Mouse (Mus musculus) cerebellum, adult 2 months (tissue): ENCODE data around the gene Dzip1. TPM values are rescaled to one million over a fixed set of nuclear protein-coding genes. Genes with fewer than 3 reads are reported as not detected.

Experiments
- DNase-seq, 2 experiments: peaks; one replicate each; pipeline ENCODE4 v3.0.0; 2021
- H3K27ac ChIP-seq: fragments of 200-500 bp; 2 replicates; pipeline ENCODE4 v1.5.1; 2012; ENCODE audit warnings: low read length, control low read depth, inconsistent platforms; ENCODE audit not compliant: insufficient read depth
- H3K27me3 ChIP-seq: fragments of 200-500 bp; 2 replicates; pipeline ENCODE4 v1.6.1; 2012; ENCODE audit warnings: inconsistent platforms, mild to moderate bottlenecking, low read length, moderate library complexity; ENCODE audit not compliant: control insufficient read depth, insufficient read depth
- H3K4me1 ChIP-seq: fragments of 200-500 bp; 2 replicates; pipeline ENCODE4 v1.6.1; 2011; ENCODE audit warnings: low read length; ENCODE audit not compliant: control insufficient read depth, insufficient read depth
- H3K4me3 ChIP-seq: fragments of 200-500 bp; replicated peaks from 2 replicates; pipeline ENCODE3; 2011; ENCODE audit warnings: mild to moderate bottlenecking, low read depth, low read length, control low read depth; ENCODE audit not compliant: insufficient read depth
- CTCF ChIP-seq: fragments of 200-500 bp; IDR thresholded peaks from 2 replicates; pipeline ENCODE4 v1.5.1; 2011; ENCODE audit warnings: low read depth, mild to moderate bottlenecking, control low read depth, low read length, moderate library complexity, borderline replicate concordance; ENCODE audit not compliant: insufficient read depth
- POLR2A ChIP-seq: fragments of 200-500 bp; IDR thresholded peaks from 2 replicates; pipeline ENCODE4 v1.6.1; 2011; ENCODE audit warnings: low read length, control low read depth, borderline replicate concordance; ENCODE audit not compliant: insufficient read depth
- WGBS: fragments of 180-500 bp; shearing (Covaris S2); methylation state at CpG from one replicate; pipeline ENCODE4 v1.1.7; 2018; 5-methylcytosine and 5-hydroxymethylcytosine counted together
- polyA plus RNA-seq: library from polyadenylated mRNA; depleted of rRNA; stranded (reverse); fragments of >200 nt; gene quantifications from 2 replicates; pipeline ENCODE4 v1.2.3, GENCODE M21; 2012

Dzip1 gene
- polyA plus RNA-seq, 1 experiment = 75.3 TPM

DNA sequence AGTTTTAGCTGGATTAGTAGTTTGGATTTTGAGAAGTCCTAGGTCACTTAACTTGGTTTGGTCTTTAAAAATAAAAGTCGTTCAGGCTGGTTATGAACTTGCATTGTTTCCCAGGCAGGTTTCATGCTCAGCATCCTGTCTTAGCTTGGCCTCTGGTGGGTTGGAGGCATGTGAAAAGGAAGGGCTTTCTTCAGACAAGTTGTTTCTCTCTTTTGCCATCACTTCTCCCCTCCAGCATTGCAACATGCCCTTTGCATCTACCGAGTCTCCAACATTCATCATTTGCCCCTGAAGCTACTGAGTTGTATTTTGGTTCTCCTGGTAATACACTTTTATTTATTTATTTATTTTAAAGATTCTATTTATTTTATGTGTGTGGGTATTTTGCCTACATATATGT, 19.4 kb upstream of the Dzip1 start:
- 84% methylated on average over 2 of the region's 2 CpGs for WGBS
- H3K4me3 ChIP-seq = no peak overlapping the region
- TF ChIP-seq CTCF (no peak), POLR2A (no peak)
- no peak for DNase-seq
- H3K4me1 ChIP-seq = peaks cover 5% of the 10 kb centered on the region
- no peak overlapping the region for H3K27ac ChIP-seq
- H3K27me3 ChIP-seq = no peaks in the 10 kb centered on the region

DNA sequence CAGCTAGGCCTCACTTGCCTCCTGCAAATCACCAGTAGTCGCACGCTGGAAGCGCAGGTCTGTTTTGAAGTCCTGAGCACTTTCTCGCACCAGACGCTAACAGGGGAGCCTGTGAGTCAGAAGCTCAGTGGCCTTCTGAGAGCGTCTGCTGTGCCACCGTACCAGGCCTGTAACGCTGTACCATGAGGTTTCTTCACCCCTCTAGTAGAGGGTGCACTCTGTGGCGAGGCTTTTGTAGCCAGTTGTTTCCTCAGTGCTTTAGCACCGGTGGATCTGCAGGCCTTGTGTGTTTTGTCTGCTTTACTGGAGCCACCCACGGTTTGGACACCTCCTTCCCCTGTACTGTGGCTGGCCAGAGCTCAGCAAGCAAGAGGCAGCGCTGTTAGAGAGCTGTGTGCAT, 16.8 kb upstream of the Dzip1 start:
- H3K4me1 ChIP-seq = peaks cover 5% of the 10 kb centered on the region
- WGBS = 24% methylated on average over 12 of the region's 12 CpGs
- TF ChIP-seq POLR2A (no peak), CTCF (no peak)
- peak; percentile 20 to 33 for DNase-seq
- H3K27me3 ChIP-seq = no peaks in the 10 kb centered on the region
- H3K4me3 ChIP-seq = peak overlapping the region; percentile 20
- peak overlapping the region; percentile 57 for H3K27ac ChIP-seq

DNA sequence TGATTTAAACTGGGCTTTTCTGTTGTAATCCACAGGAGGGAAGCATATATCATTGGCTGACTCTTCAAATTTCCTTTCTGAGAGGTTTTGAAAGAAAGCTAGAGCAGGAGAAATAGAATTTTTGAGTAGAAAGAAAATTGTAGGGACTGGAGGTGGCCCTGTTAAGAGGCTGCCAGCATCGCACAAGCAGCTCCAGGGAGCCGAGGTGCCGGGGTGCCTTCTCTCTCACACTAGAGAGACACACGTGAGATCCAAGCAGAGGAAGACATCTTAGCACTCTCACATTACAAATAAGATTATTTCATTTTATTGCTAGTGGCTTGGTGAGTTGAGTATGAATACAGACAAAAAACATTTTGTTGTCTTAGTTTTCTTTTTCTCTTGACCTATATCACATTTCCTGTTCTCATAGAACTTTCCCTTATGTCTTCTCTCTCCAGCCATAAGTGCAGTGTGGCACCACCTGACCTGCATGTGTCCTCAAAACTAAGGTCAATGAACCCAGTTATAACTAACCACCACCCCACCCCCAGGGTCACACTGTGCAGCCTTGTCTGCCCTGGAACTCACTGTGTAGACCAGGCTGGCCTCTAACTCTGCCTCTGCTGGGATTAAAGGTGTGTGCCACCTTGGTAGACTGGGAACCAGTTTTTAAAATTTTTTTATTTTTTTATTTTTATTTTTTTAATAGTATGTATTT, 15.7 kb upstream of the Dzip1 start:
- WGBS = 69% methylated on average over 4 of the region's 4 CpGs
- Histone ChIP-seq H3K4me1 (peaks cover 9% of the 10 kb centered on the region), H3K27me3 (no peaks in the 10 kb centered on the region), H3K4me3 (no peak overlapping the region), H3K27ac (no peak overlapping the region)
- no peak for DNase-seq
- TF ChIP-seq CTCF = no peak
- TF ChIP-seq POLR2A = no peak

DNA sequence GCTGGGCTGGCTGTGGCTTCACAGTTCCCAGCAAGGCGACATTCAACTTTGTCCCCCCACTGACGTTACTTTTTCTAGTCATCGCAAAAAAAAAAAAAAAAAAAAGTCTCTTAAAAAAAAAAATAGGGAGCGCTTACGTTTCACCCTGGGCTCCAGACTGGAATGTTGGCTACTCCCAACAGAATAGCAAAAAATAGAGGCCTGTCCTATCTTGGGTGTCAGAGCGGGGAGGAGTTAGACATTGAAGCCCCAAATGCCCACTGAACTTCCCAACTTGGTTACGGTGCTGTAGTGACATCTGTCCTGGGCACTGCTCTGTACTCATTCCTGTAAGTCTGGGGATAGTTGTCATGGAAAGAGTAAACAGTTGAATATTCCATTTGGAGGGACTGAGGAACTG, 13.3 kb upstream of the Dzip1 start:
- TF ChIP-seq POLR2A (no peak), CTCF (no peak)
- under 1% methylated on average over 7 of the region's 7 CpGs for WGBS
- Histone ChIP-seq H3K27ac (no peak overlapping the region), H3K4me1 (peaks cover 9% of the 10 kb centered on the region), H3K27me3 (no peaks in the 10 kb centered on the region), H3K4me3 (peak overlapping the region; percentile 76)
- DNase-seq = peak in 1 of 2 experiments; percentile 27

DNA sequence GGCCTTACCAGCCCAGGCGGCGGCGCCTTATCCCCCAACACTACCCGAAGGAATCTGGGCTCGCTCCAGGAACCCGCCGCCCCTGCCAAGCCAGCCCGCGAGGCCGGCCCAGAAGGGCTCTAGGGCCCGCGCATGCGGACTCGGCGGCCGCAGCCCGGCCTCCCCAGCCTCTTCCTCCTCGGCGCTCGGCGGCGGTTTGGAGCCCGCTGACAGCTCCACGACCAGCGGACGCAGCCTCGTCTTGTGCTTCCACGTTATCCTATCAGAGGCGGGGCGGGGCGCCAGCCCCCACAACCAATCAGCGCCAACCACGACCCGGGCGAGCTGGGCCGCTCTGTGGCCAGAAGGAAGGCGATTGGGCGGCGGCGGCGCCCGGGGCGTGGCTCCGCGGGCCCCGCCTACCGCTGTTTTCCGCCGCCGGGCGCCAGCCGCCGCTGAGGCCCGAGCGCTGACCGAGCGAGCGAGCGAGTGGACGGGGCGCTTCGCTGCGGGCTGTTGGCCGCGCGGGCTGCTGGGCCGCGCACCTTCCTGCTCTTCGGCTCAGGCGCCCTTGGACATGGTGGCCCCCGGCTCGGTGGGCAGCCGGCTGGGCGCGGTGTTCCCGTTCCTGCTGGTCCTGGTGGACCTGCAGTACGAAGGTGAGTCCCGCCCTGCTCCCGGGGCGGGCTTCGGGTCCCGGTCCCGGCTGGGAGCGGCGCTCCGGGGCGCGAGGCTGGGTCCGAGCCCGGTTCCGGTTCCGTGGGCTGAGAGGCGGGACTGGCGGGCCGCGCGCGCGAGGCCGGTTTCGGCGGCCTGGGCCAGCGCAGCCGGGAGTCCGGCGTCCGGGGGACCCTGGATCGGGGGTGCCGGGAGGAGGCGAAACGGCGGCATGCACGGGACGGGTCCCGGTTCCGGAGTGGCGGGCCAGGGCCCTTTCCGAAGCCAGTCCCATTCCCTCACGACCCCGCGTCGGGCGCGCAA, 12.6 kb upstream of the Dzip1 start, which contains the start of gene Dnajc3:
Dnajc3 (plus strand) TSS at position 444 of the 960 bp plus-strand sequence.
- TF ChIP-seq CTCF = no peak
- TF ChIP-seq POLR2A = peak; percentile 70
- Histone ChIP-seq H3K4me3 (peak within 1 kb of the TSS; percentile 76), H3K4me1 (peaks cover 9% of the 10 kb centered on the region), H3K27ac (peak within 1 kb of the TSS; percentile 92), H3K27me3 (no peaks in the 10 kb centered on the region)
- DNase-seq = peak; percentile 100
- 1% methylated on average over 120 of the region's 124 CpGs for WGBS

DNA sequence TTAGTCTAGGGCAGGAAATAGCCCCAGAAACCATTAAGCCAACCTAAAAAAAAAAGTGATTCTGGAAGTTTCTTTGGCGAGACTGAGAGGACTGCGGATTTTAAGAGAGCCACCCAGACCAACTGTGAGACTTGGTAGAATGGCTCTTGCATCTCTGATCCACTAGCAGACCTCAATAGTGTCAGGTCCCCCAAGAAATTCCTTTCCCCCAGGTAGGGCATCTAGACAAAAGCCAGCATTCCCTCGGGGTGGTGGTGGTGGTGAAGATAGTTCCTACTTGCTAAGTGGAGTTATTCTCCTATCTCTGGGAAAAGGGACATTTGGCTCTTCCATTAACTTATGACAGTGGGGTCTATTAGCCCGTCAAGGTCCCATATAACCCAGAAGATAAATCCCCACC, 11.7 kb upstream of the Dzip1 start:
- peak overlapping the region; percentile 49 for H3K27ac ChIP-seq
- DNase-seq = no peak
- H3K4me3 ChIP-seq = peak overlapping the region; percentile 62
- no peaks in the 10 kb centered on the region for H3K27me3 ChIP-seq
- peaks cover 6% of the 10 kb centered on the region for H3K4me1 ChIP-seq
- 34% methylated on average over 4 of the region's 4 CpGs for WGBS
- no peak for TF ChIP-seq POLR2A
- no peak for TF ChIP-seq CTCF

DNA sequence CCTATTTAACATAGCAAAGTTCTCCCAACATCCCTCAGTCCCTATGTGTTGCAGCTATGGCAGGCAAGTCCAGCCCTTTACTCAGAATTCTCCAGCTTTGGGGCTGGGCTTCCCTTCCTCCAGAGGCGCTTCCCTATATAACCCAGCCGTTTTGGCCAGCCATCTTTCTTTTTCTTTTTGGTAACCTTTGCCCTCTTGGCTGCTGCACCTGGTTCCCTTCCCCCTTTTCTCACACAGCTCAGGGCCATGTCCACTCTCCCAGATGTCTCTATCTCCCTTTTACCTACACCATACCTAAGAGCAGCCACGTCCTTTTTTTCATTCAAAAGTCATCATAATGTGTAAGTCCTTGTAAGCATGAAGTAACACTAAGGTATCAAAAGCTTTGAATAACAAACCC, 11.0 kb upstream of the Dzip1 start:
- TF ChIP-seq POLR2A (no peak), CTCF (no peak)

More for the DNA sequence above, 11.0 kb upstream of the Dzip1 start:
- no peak for DNase-seq
- WGBS = 72% methylated on average over 3 of the region's 3 CpGs
- no peaks in the 10 kb centered on the region for H3K27me3 ChIP-seq
- no peak overlapping the region for H3K4me3 ChIP-seq
- H3K4me1 ChIP-seq = 0 out of 2 replicates have a peak, but pooled peaks cover 4% of the 10 kb centered on the region
- no peak overlapping the region for H3K27ac ChIP-seq
